Mouse (Mus musculus) adrenal gland, postnatal 25 days (tissue): ENCODE measurements around the gene Gpr101. TPM values are rescaled to one million over a fixed set of nuclear protein-coding genes. Genes with fewer than 3 reads are reported as not detected.

Experiments used
- DNase-seq: peaks from one replicate; pipeline ENCODE4 v3.0.0; 2021; ENCODE audit warnings: mixed read lengths
- long read RNA-seq: library from polyadenylated mRNA; stranded (forward); transcript quantifications from one replicate; pipeline ENCODE4 v2.0.0, GENCODE M21; 2021
- total RNA-seq: library from RNA; stranded (reverse); gene quantifications from 2 replicates; pipeline ENCODE4 v1.2.3, GENCODE M21; 2021

Gene Gpr101
- not detected in 2 replicates for total RNA-seq
- long read RNA-seq = 0 reads

DNA sequence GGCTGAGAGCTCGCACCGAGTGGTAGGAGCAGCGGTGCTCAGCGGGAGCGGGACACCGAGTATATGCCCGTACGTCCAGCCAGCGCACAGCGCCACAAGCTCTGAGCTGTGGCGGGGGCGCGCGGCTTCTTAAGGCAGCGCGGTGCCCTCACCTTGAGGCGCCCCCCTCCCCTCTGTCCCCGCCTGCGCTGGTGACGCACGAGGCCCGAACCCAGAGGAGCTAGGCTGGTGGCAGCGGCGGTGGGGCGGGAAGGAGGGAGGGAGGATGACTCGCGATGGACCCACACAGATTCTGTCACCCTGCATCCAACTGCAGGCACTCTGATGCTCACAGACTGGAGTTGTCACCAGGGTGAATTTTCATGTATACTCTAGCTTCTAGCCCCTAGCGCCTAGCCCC is at the start of gene Gpr101:
Gpr101 (minus strand) TSS at position 124 of the 400 bp plus-strand sequence.
- DNase-seq = no peak

DNA sequence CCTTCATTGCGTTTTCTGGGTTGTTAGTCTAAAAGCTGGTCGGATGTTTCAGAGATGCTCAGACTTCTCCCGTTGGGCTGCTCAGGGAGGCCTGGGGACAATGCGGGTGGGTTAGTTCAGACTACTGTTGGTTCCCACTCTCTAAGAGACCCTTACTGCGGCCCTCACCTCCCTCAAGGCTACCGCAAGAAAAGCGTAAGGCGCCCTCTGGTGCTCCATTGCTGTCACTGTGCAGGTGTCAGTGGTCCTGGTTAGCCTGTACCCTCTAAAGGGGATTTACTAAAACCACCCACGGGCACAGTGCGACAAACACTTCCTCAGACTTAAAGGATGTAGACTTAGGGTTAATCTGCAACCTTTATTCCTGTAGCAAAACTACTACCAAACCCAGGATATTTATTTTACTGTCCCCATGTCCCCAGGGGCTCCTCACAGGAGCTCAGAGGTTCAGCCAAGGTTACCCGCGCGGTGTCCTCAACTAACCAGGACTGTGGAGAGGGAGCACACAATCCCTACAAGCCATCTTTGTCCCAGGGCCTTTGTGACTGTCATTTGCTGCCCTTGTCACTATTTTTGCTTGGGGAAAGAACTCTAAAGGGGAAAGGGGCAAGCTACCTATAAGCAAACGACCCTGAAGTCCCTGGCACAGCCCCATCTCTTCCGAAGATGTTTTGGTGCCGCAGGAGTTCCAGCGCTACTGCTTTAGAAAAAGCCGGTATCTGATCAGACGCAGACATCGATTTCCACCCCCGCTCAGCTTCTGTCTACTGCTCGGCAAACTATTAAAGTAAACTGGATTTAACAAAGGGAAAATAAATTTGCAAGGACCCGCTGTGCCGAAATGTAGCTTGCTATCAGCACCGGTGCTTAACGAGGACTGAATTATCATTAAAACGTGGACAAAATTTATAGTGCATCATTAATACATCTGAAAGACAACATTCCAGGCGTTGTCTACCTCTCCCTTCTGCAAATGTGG is 17.8 kb upstream of the Gpr101 start:
- no peak for DNase-seq

DNA sequence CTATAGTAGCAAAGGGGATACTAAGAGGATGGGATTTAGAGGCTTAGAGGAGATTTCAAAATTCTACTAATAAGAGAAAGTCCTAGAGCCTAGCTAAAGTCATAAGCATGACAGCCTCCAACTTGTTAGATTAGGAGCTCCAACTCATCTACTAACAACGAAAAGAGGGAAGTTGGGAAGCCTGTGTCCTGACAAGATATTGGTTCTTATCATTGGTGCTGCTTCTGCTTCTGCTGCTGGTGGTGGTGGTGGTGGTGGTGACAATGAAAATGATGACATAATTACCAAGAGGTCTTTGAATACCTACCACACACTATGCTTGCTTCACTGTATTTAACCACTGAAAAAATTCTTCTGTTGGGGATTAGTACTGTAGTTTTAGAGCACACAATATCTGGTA is 2.7 kb upstream of the Gpr101 start:
- DNase-seq = no peak

Other genes with a start within 250 kb of the Gpr101 start
- gene Arhgef6, start 165.0 kb downstream of the Gpr101 start, total RNA-seq = 46.8 and 52.8 TPM in 2 replicates
- 30.8 and 33.0 TPM in 2 replicates for gene Rbmx, start 110.7 kb downstream of the Gpr101 start, total RNA-seq
- gene Gm364, start 94.6 kb downstream of the Gpr101 start, total RNA-seq = not detected in 2 replicates